Mouse (Mus musculus): ENCODE data around the gene Ccdc194. TPM values are rescaled to one million over a fixed set of nuclear protein-coding genes. Genes with fewer than 3 reads are reported as not detected.

Ccdc194 gene
- 0.40 and 0.95 TPM in 2 replicates for polyA plus RNA-seq (2012; rRNA removed; ENCODE audit: low replicate concordance)

GRCm38 (mm10) chr8:71525226-71526050 lies at the start of gene Ccdc194:
Gene Ccdc194 (minus strand): TSS chr8:71525711.

DNA sequence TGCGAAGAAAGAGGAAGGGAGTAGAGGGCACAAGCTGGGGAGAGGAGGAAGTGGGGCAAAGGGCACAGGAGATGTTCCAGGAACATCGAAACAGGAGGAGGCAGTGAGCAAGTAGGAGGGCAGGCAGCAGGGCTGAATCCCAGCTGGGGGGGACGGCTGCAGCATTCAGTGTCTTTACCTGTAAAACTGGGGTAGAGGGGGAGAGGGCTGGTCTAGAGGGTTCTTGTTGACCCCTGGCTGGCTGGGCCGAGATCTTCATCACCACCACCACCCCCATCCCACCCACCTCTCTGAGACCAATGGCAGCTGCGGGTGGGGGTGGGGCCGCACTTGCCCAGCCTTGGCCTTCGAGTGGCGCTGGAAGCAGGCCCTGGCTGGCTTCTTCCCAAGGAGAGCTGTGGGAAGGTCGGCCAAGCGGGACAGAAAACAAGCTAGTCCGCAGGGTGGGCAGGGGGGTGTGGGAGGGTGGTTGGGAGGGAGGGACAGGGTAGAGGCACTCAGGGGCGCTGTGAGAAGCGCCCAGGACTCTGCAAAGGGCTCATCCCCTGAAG lies 43.0 kb upstream of the Ccdc194 start, which contains the start of gene Slc27a1:
Slc27a1 (plus strand) TSS at position 496 of the 551 bp plus-strand sequence.

DNA sequence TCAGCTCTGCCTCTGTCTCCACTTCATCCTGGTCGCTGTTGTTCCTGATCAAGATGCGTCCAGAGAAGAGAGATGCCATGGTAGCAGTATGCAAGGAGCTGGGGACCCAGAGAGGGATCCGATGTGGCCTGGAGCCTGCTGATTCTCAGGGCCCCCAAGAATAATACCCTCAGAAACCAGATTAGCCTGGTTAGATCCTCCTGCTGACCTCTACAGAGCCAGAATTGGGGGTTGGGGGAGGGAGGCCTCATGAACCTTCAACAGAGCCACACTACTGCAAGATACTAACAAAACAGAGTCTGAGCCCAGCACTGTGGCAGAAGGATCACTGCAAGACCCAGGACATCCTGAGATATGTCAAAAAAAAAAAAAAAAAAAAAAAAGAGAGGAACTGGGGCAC lies 41.0 kb upstream of the Ccdc194 start, which contains the start of gene Nxnl1:
Nxnl1 (minus strand) TSS at position 101 of the 400 bp plus-strand sequence.

DNA sequence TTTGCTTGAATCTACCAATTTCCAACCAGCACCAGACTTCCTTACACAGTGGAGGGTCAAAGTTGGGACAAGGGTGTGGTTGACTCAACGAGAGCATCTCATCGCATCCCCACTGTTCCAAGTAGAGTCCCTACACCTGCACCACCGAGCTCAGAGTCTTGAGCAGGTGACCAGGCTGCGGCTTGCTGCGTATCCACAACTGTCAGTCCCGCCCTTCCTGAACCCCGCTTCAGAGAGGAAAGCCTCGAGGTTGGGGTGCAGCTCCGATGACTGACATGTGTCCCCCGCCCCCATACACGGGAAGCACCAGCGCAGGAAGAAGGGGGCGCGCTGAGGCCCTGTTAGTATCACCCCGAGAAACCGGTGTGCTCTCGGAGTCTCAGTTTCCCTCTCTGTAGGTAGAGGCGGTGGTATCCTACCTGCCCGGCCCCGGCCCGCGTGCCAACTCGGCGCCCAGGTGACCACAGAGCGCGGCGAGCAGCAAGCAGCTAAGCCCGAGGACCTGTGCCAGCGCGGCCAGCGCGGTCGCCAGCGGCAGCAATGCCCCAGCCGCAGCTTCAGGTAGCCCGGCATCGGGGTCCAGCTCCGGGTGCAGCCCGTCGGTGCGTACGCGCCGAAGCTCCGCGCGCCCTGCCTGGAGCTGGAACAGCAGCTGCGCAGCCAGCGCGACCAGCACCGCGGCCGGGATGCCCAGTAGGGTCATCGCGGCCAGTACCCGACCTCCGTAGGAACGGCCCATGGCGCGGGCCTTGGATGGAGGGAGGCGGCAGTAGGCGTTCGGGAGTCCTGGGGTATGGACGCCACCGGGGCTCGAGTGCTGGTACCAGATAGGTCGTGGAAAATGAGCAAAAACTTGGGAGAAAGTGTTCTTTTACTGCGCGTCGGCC lies 32.8 kb upstream of the Ccdc194 start, which contains the start of gene Tmem221:
Tmem221 (minus strand) TSS at position 801 of the 887 bp plus-strand sequence.

DNA sequence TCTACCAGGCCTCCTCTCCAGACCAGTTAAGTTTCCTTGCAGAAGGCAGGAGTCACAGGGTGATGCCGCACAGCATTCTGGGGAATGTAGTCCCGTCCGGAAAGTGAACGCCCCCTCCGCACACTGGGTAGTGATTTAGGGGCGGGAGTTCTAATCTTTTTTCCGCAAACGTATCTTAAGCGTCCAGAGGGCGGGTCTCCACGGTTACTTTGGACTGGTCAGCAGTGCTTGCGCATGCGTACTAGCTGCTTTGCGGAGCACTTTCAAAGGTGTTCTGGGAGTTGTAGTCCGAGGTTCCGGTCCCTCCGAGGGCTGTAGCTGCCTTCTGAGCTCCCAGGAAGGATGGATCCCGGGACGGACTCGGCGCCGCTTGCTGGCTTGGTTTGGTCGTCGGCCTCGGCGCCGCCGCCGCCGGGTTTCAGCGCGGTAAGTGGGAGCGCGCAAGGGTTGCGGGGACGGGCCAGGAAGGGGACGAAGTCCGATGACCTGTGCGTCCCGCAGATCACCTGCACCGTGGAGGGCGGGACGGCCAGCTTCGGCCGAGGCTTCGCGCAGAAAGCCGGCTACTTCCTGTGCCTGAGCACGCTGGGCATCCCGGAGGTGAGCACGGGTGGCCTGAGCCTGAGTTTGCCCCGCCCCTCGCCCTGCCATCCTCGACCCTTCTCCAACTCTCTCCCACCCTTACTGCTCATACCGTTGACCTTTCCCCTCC lies 17.3 kb upstream of the Ccdc194 start, which contains the start of gene Mvb12a:
Mvb12a (plus strand) TSS at position 291 of the 712 bp plus-strand sequence.

GRCm38 (mm10) chr8:71537028-71537867 lies 11.7 kb upstream of the Ccdc194 start, which contains the start of gene Bst2:
Gene Bst2 (minus strand): TSS chr8:71537456.

GRCm38 (mm10) chr8:71511644-71512043 lies 13.9 kb downstream of the Ccdc194 start, which contains the start of gene Plvap:
Gene Plvap (minus strand): TSS chr8:71511752.

DNA sequence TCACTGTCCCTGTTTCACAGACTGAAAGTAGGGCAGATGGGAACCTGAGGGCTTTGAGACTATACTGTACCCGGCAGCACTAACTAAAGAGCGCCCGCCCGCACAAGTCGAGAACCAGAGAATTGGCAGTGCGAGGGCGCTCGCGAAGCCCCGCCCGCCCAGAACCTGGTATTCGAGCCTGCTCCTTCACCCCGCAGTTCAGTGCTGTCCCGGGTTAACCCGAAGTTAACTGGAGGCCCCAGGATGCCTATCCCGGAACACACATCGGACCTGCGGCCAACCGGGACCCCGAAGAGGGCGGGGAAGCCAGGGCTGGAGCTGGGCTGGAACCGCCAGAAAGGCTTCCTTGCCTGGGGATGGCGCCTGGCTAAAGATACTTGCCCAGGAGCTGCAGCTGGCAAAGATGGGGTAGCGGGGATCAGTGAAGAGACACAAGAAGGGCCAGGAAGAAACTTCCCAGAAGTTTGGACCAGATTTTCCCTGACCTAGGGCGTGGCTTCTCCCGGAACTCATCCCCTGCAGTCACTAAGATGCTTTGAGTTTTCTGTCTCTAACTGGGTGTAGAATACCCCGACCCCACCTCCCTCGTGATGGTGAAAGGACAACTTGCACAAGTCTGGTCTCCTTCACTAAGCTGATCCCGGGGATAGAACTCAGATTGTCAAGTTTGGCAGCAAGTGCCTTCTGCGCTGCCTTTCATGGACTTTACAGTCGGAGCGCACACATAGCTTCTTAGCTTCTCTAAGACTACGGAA lies 37.6 kb downstream of the Ccdc194 start, which contains the start of gene Gtpbp3:
Gtpbp3 (plus strand) TSS at position 413 of the 755 bp plus-strand sequence.

GRCm38 (mm10) chr8:71485142-71486135 lies 40.1 kb downstream of the Ccdc194 start, which contains the start of gene Ano8:
Gene Ano8 (minus strand): TSS chr8:71485963.

Other genes with a start within 250 kb of the Ccdc194 start
- 105 and 142 TPM in 2 replicates for gene Use1, start 158.9 kb downstream of the Ccdc194 start, polyA plus RNA-seq (2012; rRNA removed; ENCODE audit: low replicate concordance)
- 11.9 and 19.6 TPM in 2 replicates for gene Ocel1, start 154.4 kb downstream of the Ccdc194 start, polyA plus RNA-seq (2012; rRNA removed; ENCODE audit: low replicate concordance)
- gene Nr2f6, start 143.8 kb downstream of the Ccdc194 start, polyA plus RNA-seq (2012; rRNA removed; ENCODE audit: low replicate concordance): 68.1 and 206 TPM in 2 replicates
- gene Ushbp1, start 129.9 kb downstream of the Ccdc194 start, polyA plus RNA-seq (2012; rRNA removed; ENCODE audit: low replicate concordance): 56.1 and 192 TPM in 2 replicates
- 106 and 146 TPM in 2 replicates for gene Babam1, start 128.8 kb downstream of the Ccdc194 start, polyA plus RNA-seq (2012; rRNA removed; ENCODE audit: low replicate concordance)
- gene Ankle1, start 119.7 kb downstream of the Ccdc194 start, polyA plus RNA-seq (2012; rRNA removed; ENCODE audit: low replicate concordance): 0.79 and 10.8 TPM in 2 replicates
- 14.1 and 59.1 TPM in 2 replicates for gene Abhd8, start 62.1 kb downstream of the Ccdc194 start, polyA plus RNA-seq (2012; rRNA removed; ENCODE audit: low replicate concordance)
- 81.9 and 83.9 TPM in 2 replicates for gene Mrpl34, start 60.8 kb downstream of the Ccdc194 start, polyA plus RNA-seq (2012; rRNA removed; ENCODE audit: low replicate concordance)
- gene Dda1, start 56.5 kb downstream of the Ccdc194 start, polyA plus RNA-seq (2012; rRNA removed; ENCODE audit: low replicate concordance): 93.2 and 103 TPM in 2 replicates
- 28.7 and 33.8 TPM in 2 replicates for gene Ano8, start 39.7 kb downstream of the Ccdc194 start, polyA plus RNA-seq (2012; rRNA removed; ENCODE audit: low replicate concordance)
- gene Gtpbp3, start 37.6 kb downstream of the Ccdc194 start, polyA plus RNA-seq (2012; rRNA removed; ENCODE audit: low replicate concordance): 22.1 and 42.5 TPM in 2 replicates
- gene Plvap, start 14.0 kb downstream of the Ccdc194 start, polyA plus RNA-seq (2012; rRNA removed; ENCODE audit: low replicate concordance): 129 and 167 TPM in 2 replicates
- gene Bst2, start 11.7 kb upstream of the Ccdc194 start, polyA plus RNA-seq (2012; rRNA removed; ENCODE audit: low replicate concordance): 275 and 658 TPM in 2 replicates
- gene Mvb12a, start 17.2 kb upstream of the Ccdc194 start, polyA plus RNA-seq (2012; rRNA removed; ENCODE audit: low replicate concordance): 76.0 and 183 TPM in 2 replicates
- 0.99 and 11.3 TPM in 2 replicates for gene Tmem221, start 33.2 kb upstream of the Ccdc194 start, polyA plus RNA-seq (2012; rRNA removed; ENCODE audit: low replicate concordance)
- 0.68 and 2.1 TPM in 2 replicates for gene Nxnl1, start 40.9 kb upstream of the Ccdc194 start, polyA plus RNA-seq (2012; rRNA removed; ENCODE audit: low replicate concordance)
- gene Slc27a1, start 43.2 kb upstream of the Ccdc194 start, polyA plus RNA-seq (2012; rRNA removed; ENCODE audit: low replicate concordance): 501 and 576 TPM in 2 replicates
- gene Pgls, start 66.5 kb upstream of the Ccdc194 start, polyA plus RNA-seq (2012; rRNA removed; ENCODE audit: low replicate concordance): 133 and 189 TPM in 2 replicates
- 5.0 and 6.6 TPM in 2 replicates for gene Fam129c, start 71.9 kb upstream of the Ccdc194 start, polyA plus RNA-seq (2012; rRNA removed; ENCODE audit: low replicate concordance)
- gene Colgalt1, start 85.3 kb upstream of the Ccdc194 start, polyA plus RNA-seq (2012; rRNA removed; ENCODE audit: low replicate concordance): 132 and 266 TPM in 2 replicates
- gene Unc13a, start 146.0 kb upstream of the Ccdc194 start, polyA plus RNA-seq (2012; rRNA removed; ENCODE audit: low replicate concordance): 1.6 and 2.8 TPM in 2 replicates
- 29.8 and 48.5 TPM in 2 replicates for gene Jak3, start 150.6 kb upstream of the Ccdc194 start, polyA plus RNA-seq (2012; rRNA removed; ENCODE audit: low replicate concordance)
- 18.3 and 29.4 TPM in 2 replicates for gene Insl3, start 163.5 kb upstream of the Ccdc194 start, polyA plus RNA-seq (2012; rRNA removed; ENCODE audit: low replicate concordance)
- 14.0 and 18.7 TPM in 2 replicates for gene B3gnt3, start 176.1 kb upstream of the Ccdc194 start, polyA plus RNA-seq (2012; rRNA removed; ENCODE audit: low replicate concordance)
- gene Fcho1, start 200.0 kb upstream of the Ccdc194 start, polyA plus RNA-seq (2012; rRNA removed; ENCODE audit: low replicate concordance): 2.7 and 10.3 TPM in 2 replicates